Mouse (Mus musculus) T-helper 17 cell (primary cell): ENCODE data around the gene Pbx1.

ENCODE experiments used
- in situ Hi-C, 2 experiments: fragments of 300-600 bp; cut with MboI, MseI; formaldehyde crosslinking; loops; 1 replicate in 1 of 2; 2 replicates in 1 of 2; pipeline ENCODE4 v1.15.1; 2025; ENCODE audit warnings: high pct_unique_total_duplicates in 2 of 2

The Pbx1 gene

DNA sequence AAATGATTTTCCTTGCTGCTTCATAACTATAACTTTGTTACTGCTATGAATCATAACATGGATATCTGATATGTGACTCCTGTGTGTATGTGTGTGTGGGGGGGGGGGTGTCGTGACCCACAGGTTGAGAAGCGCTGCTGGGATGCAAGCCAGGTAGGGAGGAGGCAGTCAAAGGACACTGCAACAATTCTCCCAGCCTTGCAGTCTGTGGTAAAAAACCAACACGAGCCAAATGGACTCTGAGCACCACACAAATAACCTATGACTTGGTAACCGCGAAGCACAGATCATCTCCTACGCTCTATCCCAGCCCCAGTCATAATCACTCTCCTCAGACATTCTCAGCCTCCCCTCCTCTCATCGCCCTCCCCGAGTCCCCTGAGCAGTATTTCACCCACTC is 87.2 kb downstream of the Pbx1 start:
- in situ Hi-C loops, result no loop called here

DNA sequence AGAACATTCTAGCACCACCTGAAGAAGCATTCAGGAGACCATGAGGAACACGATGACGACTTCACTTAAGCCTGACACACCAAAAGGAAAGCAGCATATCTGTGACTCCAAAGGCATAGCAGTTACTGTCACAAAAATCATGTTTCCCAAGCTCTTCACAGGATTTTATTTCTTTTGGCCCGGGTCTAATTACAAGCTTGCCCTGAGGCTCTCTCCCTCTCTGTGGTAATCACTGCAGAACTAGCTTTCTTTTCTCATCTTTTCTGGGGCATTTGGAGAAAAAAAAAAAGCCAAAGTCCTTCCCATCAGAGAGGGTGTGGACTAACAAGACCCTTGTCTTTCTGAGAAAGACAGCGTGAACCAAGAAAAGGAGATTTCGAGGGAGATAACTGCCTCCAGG is 87.8 kb downstream of the Pbx1 start:
- in situ Hi-C loops, result no loop called here

GRCm38 (mm10) chr1:168342269-168342668 is 89.8 kb downstream of the Pbx1 start:
- in situ Hi-C loops, result no loop called here

- in situ Hi-C loops, result no loop called here
These were observed 90.2 kb downstream of the Pbx1 start for GRCm38 (mm10) chr1:168341863-168342262.

GRCm38 (mm10) chr1:168341368-168341767 is 90.7 kb downstream of the Pbx1 start:
- in situ Hi-C loops, result no loop called here

- in situ Hi-C loops, result no loop called here
These were observed 95.7 kb downstream of the Pbx1 start for GRCm38 (mm10) chr1:168336238-168336818.

- in situ Hi-C loops, result no loop called here
These were observed 97.1 kb downstream of the Pbx1 start for GRCm38 (mm10) chr1:168334831-168335574.

GRCm38 (mm10) chr1:168332056-168332455 is 100.0 kb downstream of the Pbx1 start:
- in situ Hi-C loops, result no loop called here

- in situ Hi-C loops, result no loop called here
These were observed 103.8 kb downstream of the Pbx1 start for GRCm38 (mm10) chr1:168328236-168328605.

- in situ Hi-C loops, result no loop called here
These were observed 104.5 kb downstream of the Pbx1 start for GRCm38 (mm10) chr1:168327405-168328235.

GRCm38 (mm10) chr1:168325786-168326185 is 106.3 kb downstream of the Pbx1 start:
- in situ Hi-C loops, result no loop called here

DNA sequence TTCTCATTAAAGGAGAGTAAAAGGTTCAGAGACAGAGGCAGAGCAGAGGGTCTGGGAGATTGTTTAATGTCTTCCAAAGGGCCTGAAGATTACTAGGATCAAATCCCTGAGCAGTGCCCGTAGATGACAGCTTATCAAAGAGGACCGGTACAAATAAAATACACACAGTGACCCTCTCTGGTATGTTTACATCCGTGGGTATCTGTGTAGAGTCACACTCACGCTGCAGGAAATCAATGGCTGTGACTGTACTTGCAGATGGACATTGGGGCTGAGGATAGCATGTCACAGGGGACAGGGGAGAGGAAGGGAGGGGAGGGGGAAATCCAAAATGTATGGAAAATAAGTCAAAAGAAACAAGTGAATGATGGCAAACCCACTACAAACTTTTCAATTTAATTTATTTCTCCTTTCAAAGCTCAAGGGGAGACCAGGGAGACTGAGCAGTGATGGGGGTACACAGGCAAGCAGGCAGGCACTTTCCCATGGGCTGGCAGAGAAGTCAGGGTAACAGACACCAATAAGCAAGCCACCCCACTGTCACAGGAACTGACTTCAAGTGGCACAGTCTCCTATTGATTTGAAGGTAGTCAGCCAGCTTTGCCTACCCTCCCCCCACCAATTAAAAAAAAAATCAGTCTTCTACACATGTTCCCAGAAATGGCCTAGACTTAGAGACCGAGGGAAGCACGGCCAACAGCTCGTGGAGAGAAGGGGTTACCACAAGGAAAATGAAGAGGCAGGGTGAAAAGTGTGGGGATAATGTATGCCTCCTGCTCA is 107.6 kb downstream of the Pbx1 start:
- in situ Hi-C loops, result no loop called here

DNA sequence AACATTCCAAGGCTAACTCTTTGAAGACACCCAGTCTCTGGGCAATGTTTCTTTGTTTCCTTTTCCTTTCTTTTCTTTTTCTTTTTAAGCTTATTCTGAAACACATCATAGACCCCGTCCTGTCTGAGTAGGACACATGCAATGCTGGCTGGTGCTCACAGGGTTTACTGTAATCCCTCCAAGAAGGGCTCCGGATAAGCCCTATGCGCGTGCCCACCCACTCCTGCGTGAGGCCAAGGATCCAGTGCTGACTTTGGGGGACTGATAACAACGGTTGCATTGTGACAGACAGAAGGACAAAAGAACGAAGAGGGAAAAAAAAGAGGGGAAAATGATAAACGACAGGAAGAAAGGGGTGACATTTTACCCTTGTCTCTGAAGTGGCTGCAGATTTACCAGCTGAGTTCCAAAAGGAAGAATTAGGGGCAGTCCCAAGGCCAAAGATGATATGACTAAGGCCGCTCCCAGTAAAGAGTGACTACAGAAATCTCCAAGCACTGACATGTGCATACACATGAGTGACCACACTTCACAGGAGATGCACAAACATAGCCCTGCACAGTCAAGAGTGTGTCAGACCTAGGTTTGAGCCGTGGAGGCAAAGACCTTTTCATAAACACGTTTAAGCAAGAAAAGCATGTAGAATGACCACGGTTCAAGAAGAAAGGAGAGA is 108.5 kb downstream of the Pbx1 start:
- in situ Hi-C loops, result no loop called here

GRCm38 (mm10) chr1:168322892-168323291 is 109.2 kb downstream of the Pbx1 start:
- in situ Hi-C loops, result no loop called here

DNA sequence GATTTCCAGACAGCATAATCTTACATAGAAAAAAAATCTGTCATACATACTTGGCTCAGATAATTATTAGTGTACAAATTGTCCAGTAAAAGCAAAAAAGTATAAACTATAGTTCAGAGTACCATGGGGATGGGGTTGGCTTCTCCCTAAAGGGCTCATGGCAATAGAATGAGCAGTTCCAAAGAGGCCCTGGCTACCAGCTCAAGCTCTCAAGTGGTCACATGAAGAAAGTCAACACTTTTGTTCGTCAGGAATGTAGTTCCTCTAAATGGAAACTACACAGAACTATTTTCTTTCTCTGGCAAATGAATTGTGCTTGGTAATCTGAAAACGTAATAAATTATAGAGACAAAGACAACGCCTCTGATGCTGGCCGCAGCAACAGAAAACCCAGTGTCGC is 112.4 kb downstream of the Pbx1 start:
- in situ Hi-C loops, result no loop called here

DNA sequence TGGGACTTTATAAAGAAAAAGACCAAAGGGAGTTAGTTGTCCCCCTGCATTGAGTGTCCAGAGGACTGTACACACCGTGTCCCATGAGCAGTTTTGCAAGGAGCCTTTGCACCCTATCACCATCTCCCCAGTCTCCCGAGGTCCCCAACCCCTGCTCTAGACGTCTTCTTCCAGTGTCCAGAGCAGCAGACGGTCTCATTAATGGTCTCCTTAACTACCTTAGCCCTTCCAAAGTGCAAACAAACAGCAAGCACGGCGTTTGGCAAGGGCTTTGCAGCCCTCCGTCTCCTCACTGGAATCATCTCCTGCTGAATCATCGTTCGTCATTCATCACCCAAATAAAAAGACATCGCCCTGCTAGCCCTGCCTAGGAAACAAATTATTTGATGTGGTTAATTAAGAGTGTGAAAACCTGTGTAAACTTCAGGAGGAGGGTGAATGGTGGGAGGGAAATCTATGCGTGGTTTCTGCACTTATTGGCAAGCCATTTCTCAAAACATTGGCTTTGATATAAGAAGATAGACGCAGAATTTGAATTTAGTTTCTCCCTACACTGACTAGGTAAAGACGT is 113.1 kb downstream of the Pbx1 start:
- in situ Hi-C loops, result no loop called here

DNA sequence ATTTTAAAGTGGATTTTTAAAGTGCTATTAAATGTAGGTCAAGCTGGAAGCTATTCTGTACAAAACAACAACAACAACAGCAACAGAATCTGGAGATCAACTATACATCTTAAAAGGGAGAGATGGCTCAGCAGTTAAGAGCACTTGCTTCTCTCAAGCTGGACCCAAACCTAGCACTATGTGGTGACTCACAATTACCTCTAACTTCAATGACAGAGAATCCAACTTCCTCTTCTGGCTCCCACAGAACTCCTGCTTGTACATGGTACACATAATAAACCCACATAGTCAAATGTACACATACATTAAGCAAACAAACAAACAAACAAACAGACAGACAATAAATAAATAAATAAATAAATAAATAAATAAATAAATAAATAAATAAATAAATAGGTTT is 118.3 kb downstream of the Pbx1 start:
- in situ Hi-C loops, result no loop called here

- in situ Hi-C loops, result no loop called here
These were observed 119.2 kb downstream of the Pbx1 start for GRCm38 (mm10) chr1:168312710-168313447.

DNA sequence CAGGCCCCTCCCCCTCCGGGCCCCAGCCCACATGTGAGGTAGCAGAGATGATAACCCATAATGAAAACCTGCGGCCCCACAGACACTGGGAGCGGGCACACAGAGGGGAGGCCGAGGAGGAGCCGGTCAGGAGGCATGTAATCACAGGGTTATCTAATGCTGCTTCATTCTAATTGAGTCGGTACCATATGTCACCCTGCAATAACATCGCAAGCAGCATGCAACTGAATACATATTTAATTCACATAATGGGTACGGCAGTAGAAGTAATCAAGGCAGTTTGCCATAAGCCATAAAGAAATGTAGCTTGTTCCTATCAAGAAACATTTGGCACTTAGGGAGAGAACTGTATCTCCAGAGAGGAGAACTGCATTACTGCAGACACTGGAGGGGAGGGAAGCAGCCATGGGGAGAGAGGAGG is 123.0 kb downstream of the Pbx1 start:
- in situ Hi-C loops, result no loop called here
